ENCODE assay signal across 24 mouse cellular contexts in the genomic region with DNA sequence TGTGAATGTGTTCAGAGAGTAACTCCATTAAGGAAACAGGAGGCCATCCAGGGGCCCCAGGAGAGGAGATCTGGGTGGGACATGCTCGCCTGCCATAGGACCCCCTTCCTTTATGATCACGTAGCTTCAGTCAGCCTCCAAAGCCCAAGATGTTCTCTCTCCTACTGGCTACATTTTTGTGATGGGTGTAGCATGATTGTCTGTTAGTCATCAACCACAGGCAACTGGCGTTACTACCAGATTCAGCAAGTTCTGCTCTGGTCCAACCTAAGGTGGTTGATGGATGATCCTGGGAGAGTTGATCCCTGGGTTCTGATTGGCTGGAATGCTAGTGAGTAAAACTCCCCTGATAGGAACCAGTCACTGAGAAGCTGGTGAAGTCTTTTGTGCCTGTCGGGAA. TPM values are rescaled to one million over a fixed set of nuclear protein-coding genes. Genes with fewer than 3 reads are reported as not detected.
DNase-seq lines count a peak whose midpoint lies in the region; TF ChIP-seq lines count a peak whose summit lies in the region.
"Had no signal": no experiment of that assay in that cellular context is flagged by ENCODE, and none has a peak within 500 bp of the region (broad histone marks: within the 10 kb centered on the region; RNA-seq: fewer than 3 reads in every experiment).

No protein-coding gene starts in this region.

- H3K9me3 ChIP-seq in embryonic facial prominence, embryonic 10.5 days: no peaks in the 10 kb centered on the region
- no peaks in the 10 kb centered on the region for H3K9me3 ChIP-seq in limb, embryonic 10.5 days (replicated peaks)
- H3K9me3 ChIP-seq: forebrain, embryonic 15.5 days; heart, embryonic 15.5 days; liver, embryonic 15.5 days; neural tube, embryonic 13.5 days had no signal

- peak overlapping the region; percentile 90; the same call in 1 of the 2 replicates for H3K27ac ChIP-seq in embryonic facial prominence, embryonic 10.5 days (replicated peaks)
- peak overlapping the region; percentile 95 for H3K27ac ChIP-seq in limb, embryonic 10.5 days
- H3K27ac ChIP-seq: forebrain, embryonic 15.5 days; hindbrain, embryonic 14.5 days; kidney, postnatal 0 days; left cerebral cortex, adult 2 months; liver, embryonic 15.5 days; neural tube, embryonic 13.5 days had no signal

- no peaks in the 10 kb centered on the region for H3K27me3 ChIP-seq in C2C12 (ENCODE audit: control insufficient read depth, insufficient read depth, insufficient read length)
- peaks cover 9% of the 10 kb centered on the region; the same call in 1 of the 2 replicates for H3K27me3 ChIP-seq in embryonic facial prominence, embryonic 10.5 days (replicated peaks; ENCODE audit: low read depth, poor library complexity, severe bottlenecking)
- H3K27me3 ChIP-seq in limb, embryonic 10.5 days (ENCODE audit: low read depth, poor library complexity, severe bottlenecking): no peaks in the 10 kb centered on the region
- H3K27me3 ChIP-seq: forebrain, embryonic 15.5 days; neural tube, embryonic 13.5 days had no signal

- WGBS in embryonic facial prominence, embryonic 10.5 days: 87% methylated on average over 4 of the region's 4 CpGs
- WGBS in limb, embryonic 10.5 days: 77% methylated on average over 4 of the region's 4 CpGs

- no peak overlapping the region for H3K4me3 ChIP-seq in C2C12 (ENCODE audit: insufficient read depth, poor library complexity, severe bottlenecking)
- H3K4me3 ChIP-seq in embryonic facial prominence, embryonic 10.5 days: no peak overlapping the region
- H3K4me3 ChIP-seq in limb, embryonic 10.5 days: no peak overlapping the region
- H3K4me3 ChIP-seq: forebrain, embryonic 15.5 days; heart, embryonic 15.5 days; left cerebral cortex, adult 2 months; liver, embryonic 15.5 days; neural tube, embryonic 13.5 days had no signal

- peaks cover 37% of the 10 kb centered on the region for H3K4me1 ChIP-seq in embryonic facial prominence, embryonic 10.5 days
- H3K4me1 ChIP-seq in limb, embryonic 10.5 days: peaks cover 53% of the 10 kb centered on the region
- H3K4me1 ChIP-seq: liver, embryonic 15.5 days had no signal

- no peaks in the 10 kb centered on the region for H3K36me3 ChIP-seq in C2C12 (ENCODE audit: control insufficient read depth, insufficient read depth)
- H3K36me3 ChIP-seq in embryonic facial prominence, embryonic 10.5 days (replicated peaks): no peaks in the 10 kb centered on the region
- no peaks in the 10 kb centered on the region for H3K36me3 ChIP-seq in limb, embryonic 10.5 days
- H3K36me3 ChIP-seq: forebrain, embryonic 15.5 days; heart, embryonic 15.5 days; liver, embryonic 15.5 days; neural tube, embryonic 13.5 days had no signal

- H3ac ChIP-seq in C2C12 (ENCODE audit: control insufficient read depth, insufficient read length, low read depth): peak overlapping the region; percentile 15

- no peak for TF ChIP-seq CTCF in C2C12 (IDR thresholded peaks at IDR 0.05; ENCODE audit: control insufficient read depth, insufficient read depth, insufficient read length)

- DNase-seq in 3T3-L1 (ENCODE audit: low read depth, low spot score): peak; percentile 100
- DNase-seq in embryonic facial prominence, embryonic 10.5 days (ENCODE audit: low spot score): no peak
- no peak for DNase-seq in limb, embryonic 10.5 days (ENCODE audit: low spot score)
- DNase-seq in cerebellum, adult 9-10 months: no peak
- DNase-seq in gastrocnemius, adult 8-10 months (ENCODE audit: low spot score in 2 of 2): no peak
- DNase-seq in thymus, postnatal 25 days: no peak
- DNase-seq: cerebellum, adult 11 months; cerebellum, postnatal 14 days; embryo, embryonic 11 days; heart, postnatal 4 days; kidney, adult 2 months; liver; lung, postnatal 4 days; midbrain, embryonic 14.5 days; right cerebral cortex, postnatal 4 days had no signal

- no peaks in the 10 kb centered on the region for H3K79me3 ChIP-seq in C2C12 (ENCODE audit: low read depth)

- H3K79me2 ChIP-seq in C2C12 (ENCODE audit: control insufficient read depth, insufficient read depth): no peaks in the 10 kb centered on the region

TF ChIP-seq in C2C12, 6 proteins besides CTCF, POLR2A, EP300 and RAD21:
- TF ChIP-seq MAX (IDR thresholded peaks at IDR 0.05) (no peak), MYOD1 (IDR thresholded peaks at IDR 0.05; ENCODE audit: control insufficient read depth, insufficient read length, low read depth) (peak; percentile 52), FOSL1 (IDR thresholded peaks at IDR 0.05; ENCODE audit: insufficient read depth, low read length, poor library complexity, severe bottlenecking) (peak; percentile 67)

RNA-seq across cellular contexts. Expression of gene Fbln2, which starts 9.7 kb away (rescaled TPM):
- 91.6 TPM for polyA plus RNA-seq in C2C12 (2012; fragmentation: generic; extraction: Trizol)
- 56.6 and 69.0 TPM in 2 replicates for polyA plus RNA-seq in embryonic facial prominence, embryonic 10.5 days (2016; fragmentation: Nextera tagmentation; extraction: Ambion mirVana)
- polyA plus RNA-seq in limb, embryonic 10.5 days (2016; fragmentation: Nextera tagmentation; extraction: Ambion mirVana): 61.9 and 101 TPM in 2 replicates
- total RNA-seq in gastrocnemius, adult 8-10 months (2022): 10 to 100 TPM; 27.5 to 46.3 (median 36.2) TPM
- total RNA-seq: megakaryocyte-erythroid progenitor cell, adult 5-6 weeks had no signal

RNA-seq across cellular contexts. Expression of gene Hdac11, which starts 46.1 kb away (rescaled TPM):
- polyA plus RNA-seq in C2C12 (2012; fragmentation: generic; extraction: Trizol): 1.1 TPM
- 8.6 and 9.8 TPM in 2 replicates for polyA plus RNA-seq in embryonic facial prominence, embryonic 10.5 days (2016; fragmentation: Nextera tagmentation; extraction: Ambion mirVana)
- 10.0 and 12.8 TPM in 2 replicates for polyA plus RNA-seq in limb, embryonic 10.5 days (2016; fragmentation: Nextera tagmentation; extraction: Ambion mirVana)
- 1 to 10 TPM; 7.0 to 9.6 (median 8.6) TPM for total RNA-seq in gastrocnemius, adult 8-10 months (2022)
